Mouse (Mus musculus): ENCODE results near the gene Dcbld2. TPM values are rescaled to one million over a fixed set of nuclear protein-coding genes. Genes with fewer than 3 reads are reported as not detected.
A peak's percentile ranks its signal among the peaks of the same experiment; 100 is the strongest.

Gene Dcbld2
- polyA plus RNA-seq, 1 experiment from 2014 or later, result 3.6 TPM

GRCm38 (mm10) chr16:58482296-58482695 lies 74.1 kb downstream of the Dcbld2 start:
- peak; percentile 41 for DNase-seq (ENCODE audit: low spot score)
- Histone ChIP-seq H3K27ac (peak overlapping the region; percentile 74), H3K4me1 (replicated peaks; ENCODE audit: insufficient read depth, low read length) (peaks cover 8% of the 10 kb centered on the region; the same call in 1 of the 2 replicates), H3K9ac (ENCODE audit: low read depth, low read length) (no peak overlapping the region), H3K4me3 (replicated peaks; ENCODE audit: low read depth, low read length) (no peak overlapping the region), H3K4me2 (ENCODE audit: low read length) (no peak overlapping the region), H3K9me3 (replicated peaks; ENCODE audit: low read length) (no peaks in the 10 kb centered on the region), H3K27me3 (ENCODE audit: insufficient read depth, low read length) (no peaks in the 10 kb centered on the region), H3K36me3 (ENCODE audit: insufficient read depth, low read length) (peaks cover 17% of the 10 kb centered on the region; the same call in 1 of the 2 replicates)
- TF ChIP-seq CTCF (IDR thresholded peaks at IDR 0.05; ENCODE audit: low read depth), result no peak
- 30% methylated on average over 3 of the region's 3 CpGs for WGBS
- peak; percentile 66 for ATAC-seq (replicated peaks; ENCODE audit: low FRiP score, low read depth)

- 78% methylated on average over 6 of the region's 6 CpGs for WGBS
- ATAC-seq (replicated peaks; ENCODE audit: low FRiP score, low read depth), result no peak
- Histone ChIP-seq H3K4me3 (replicated peaks; ENCODE audit: low read depth, low read length) (no peak overlapping the region), H3K27ac (no peak overlapping the region), H3K4me1 (replicated peaks; ENCODE audit: insufficient read depth, low read length) (peaks cover 2% of the 10 kb centered on the region; the same call in 1 of the 2 replicates), H3K27me3 (ENCODE audit: insufficient read depth, low read length) (no peaks in the 10 kb centered on the region), H3K4me2 (ENCODE audit: low read length) (no peak overlapping the region), H3K36me3 (ENCODE audit: insufficient read depth, low read length) (peaks cover 27% of the 10 kb centered on the region), H3K9ac (ENCODE audit: low read depth, low read length) (no peak overlapping the region), H3K9me3 (replicated peaks; ENCODE audit: low read length) (no peaks in the 10 kb centered on the region)
- no peak for DNase-seq (ENCODE audit: low spot score)
- TF ChIP-seq CTCF (IDR thresholded peaks at IDR 0.05; ENCODE audit: low read depth), result no peak
These were observed 79.6 kb downstream of the Dcbld2 start for GRCm38 (mm10) chr16:58487861-58488260.

- no peak for DNase-seq (ENCODE audit: low spot score)
- H3K27ac ChIP-seq, result 0 out of 2 replicates have a peak overlapping the region, but pooled peaks have one; percentile 27
- TF ChIP-seq CTCF (IDR thresholded peaks at IDR 0.05; ENCODE audit: low read depth), result no peak
These were observed 88.5 kb downstream of the Dcbld2 start for GRCm38 (mm10) chr16:58496791-58497190.

DNA sequence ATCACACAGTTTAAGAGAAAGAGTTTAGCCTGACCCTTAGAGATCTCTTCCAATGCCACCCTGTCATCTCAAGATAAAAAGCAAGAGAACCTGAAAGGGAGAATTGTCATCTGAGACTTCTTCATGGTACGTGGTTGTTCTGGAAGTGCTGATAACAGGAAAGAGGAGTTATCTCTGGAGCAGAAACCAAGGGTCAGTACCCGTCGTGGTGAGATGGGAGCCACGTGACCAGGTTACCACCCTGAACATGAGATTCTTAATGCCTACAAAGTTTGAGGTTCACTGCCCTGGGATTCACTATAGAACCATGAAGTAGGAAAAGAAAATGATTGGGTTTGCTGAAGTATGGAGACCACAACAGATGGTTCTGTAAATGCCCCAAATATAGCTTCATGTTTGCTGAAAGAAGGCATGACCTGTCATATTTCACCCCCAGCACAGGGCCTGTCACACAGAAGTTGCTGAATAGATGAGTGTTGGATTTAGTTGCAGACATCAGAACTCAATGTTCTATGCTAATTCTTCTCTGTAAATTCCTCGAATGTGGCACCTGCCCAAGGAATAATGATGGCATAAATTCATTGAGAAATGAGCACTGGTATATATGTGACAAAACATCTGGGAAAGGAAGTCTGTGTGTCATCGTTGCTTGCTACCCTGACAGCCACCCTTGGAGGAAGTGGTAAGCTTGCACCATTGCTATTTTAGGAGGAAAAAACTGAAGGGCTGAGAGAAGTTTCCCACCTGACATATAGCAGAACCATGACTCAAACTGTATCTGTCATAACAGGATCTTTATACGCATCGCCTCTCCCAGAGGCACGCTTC lies 89.9 kb downstream of the Dcbld2 start:
- H3K27ac ChIP-seq, result peak overlapping the region; percentile 27; the same call in 1 of the 2 replicates
- H3K9ac ChIP-seq (ENCODE audit: low read depth, low read length), result no peak overlapping the region
- no peaks in the 10 kb centered on the region for H3K9me3 ChIP-seq (replicated peaks; ENCODE audit: low read length)
- no peaks in the 10 kb centered on the region for H3K27me3 ChIP-seq (ENCODE audit: insufficient read depth, low read length)
- DNase-seq (ENCODE audit: low spot score), result no peak
- no peak for TF ChIP-seq CTCF (IDR thresholded peaks at IDR 0.05; ENCODE audit: low read depth)
- no peak overlapping the region for H3K4me3 ChIP-seq (replicated peaks; ENCODE audit: low read depth, low read length)
- no peak overlapping the region for H3K4me2 ChIP-seq (ENCODE audit: low read length)
- WGBS, result 54% methylated on average over 9 of the region's 9 CpGs
- no peak; the same call in 1 of the 2 replicates for ATAC-seq (replicated peaks; ENCODE audit: low FRiP score, low read depth)
- H3K4me1 ChIP-seq (replicated peaks; ENCODE audit: insufficient read depth, low read length), result peaks cover 27% of the 10 kb centered on the region
- H3K36me3 ChIP-seq (ENCODE audit: insufficient read depth, low read length), result peaks cover 4% of the 10 kb centered on the region

More at GRCm38 (mm10) chr16:58496791-58497190, 88.5 kb downstream of the Dcbld2 start:
- Histone ChIP-seq H3K4me3 (replicated peaks; ENCODE audit: low read depth, low read length) (no peak overlapping the region), H3K9ac (ENCODE audit: low read depth, low read length) (no peak overlapping the region), H3K4me1 (replicated peaks; ENCODE audit: insufficient read depth, low read length) (peaks cover 24% of the 10 kb centered on the region), H3K9me3 (replicated peaks; ENCODE audit: low read length) (no peaks in the 10 kb centered on the region), H3K27me3 (ENCODE audit: insufficient read depth, low read length) (no peaks in the 10 kb centered on the region), H3K4me2 (ENCODE audit: low read length) (no peak overlapping the region), H3K36me3 (ENCODE audit: insufficient read depth, low read length) (peaks cover 8% of the 10 kb centered on the region)
- no peak for ATAC-seq (replicated peaks; ENCODE audit: low FRiP score, low read depth)

GRCm38 (mm10) chr16:58499172-58499584 lies 90.9 kb downstream of the Dcbld2 start:
- Histone ChIP-seq H3K4me1 (replicated peaks; ENCODE audit: insufficient read depth, low read length) (peaks cover 27% of the 10 kb centered on the region), H3K4me2 (ENCODE audit: low read length) (no peak overlapping the region), H3K9ac (ENCODE audit: low read depth, low read length) (0 out of 2 replicates have a peak overlapping the region, but pooled peaks have one; percentile 27), H3K9me3 (replicated peaks; ENCODE audit: low read length) (no peaks in the 10 kb centered on the region), H3K36me3 (ENCODE audit: insufficient read depth, low read length) (0 out of 2 replicates have a peak, but pooled peaks cover 3% of the 10 kb centered on the region), H3K27me3 (ENCODE audit: insufficient read depth, low read length) (no peaks in the 10 kb centered on the region), H3K4me3 (replicated peaks; ENCODE audit: low read depth, low read length) (no peak overlapping the region), H3K27ac (peak overlapping the region; percentile 58)
- 15% methylated on average over 1 of the region's 1 CpGs for WGBS
- ATAC-seq (replicated peaks; ENCODE audit: low FRiP score, low read depth) (peak; percentile 47; the same call in 1 of the 2 replicates), DNase-seq (ENCODE audit: low spot score) (no peak)
- no peak for TF ChIP-seq CTCF (IDR thresholded peaks at IDR 0.05; ENCODE audit: low read depth)

- Histone ChIP-seq H3K9me3 (replicated peaks; ENCODE audit: low read length) (no peaks in the 10 kb centered on the region), H3K4me1 (replicated peaks; ENCODE audit: insufficient read depth, low read length) (peaks cover 27% of the 10 kb centered on the region), H3K27ac (peak overlapping the region; percentile 58; the same call in 1 of the 2 replicates), H3K4me2 (ENCODE audit: low read length) (no peak overlapping the region), H3K27me3 (ENCODE audit: insufficient read depth, low read length) (no peaks in the 10 kb centered on the region), H3K9ac (ENCODE audit: low read depth, low read length) (no peak overlapping the region), H3K36me3 (ENCODE audit: insufficient read depth, low read length) (0 out of 2 replicates have a peak, but pooled peaks cover 3% of the 10 kb centered on the region), H3K4me3 (replicated peaks; ENCODE audit: low read depth, low read length) (no peak overlapping the region)
- DNase-seq (ENCODE audit: low spot score) (no peak), ATAC-seq (replicated peaks; ENCODE audit: low FRiP score, low read depth) (0 out of 2 replicates have a peak, but pooled peaks have one; percentile 6)
- 73% methylated on average over 5 of the region's 5 CpGs for WGBS
- TF ChIP-seq CTCF (IDR thresholded peaks at IDR 0.05; ENCODE audit: low read depth), result no peak
These were observed 91.4 kb downstream of the Dcbld2 start for GRCm38 (mm10) chr16:58499650-58500049.

Data from kidney, postnatal 0 days (tissue).